Mouse (Mus musculus) bone marrow macrophage, adult 2 months (primary cell): ENCODE measurements around the gene Ptrhd1.

Experiments
- CTCF ChIP-seq: IDR thresholded peaks from 2 replicates; pipeline ENCODE4 v1.5.1; 2012; ENCODE audit warnings: low read depth, mild to moderate bottlenecking, low read length, moderate library complexity
- POLR2A ChIP-seq: IDR thresholded peaks from 2 replicates; pipeline ENCODE4 v1.6.1; 2012; ENCODE audit warnings: mild to moderate bottlenecking, low read depth, low read length, borderline replicate concordance

DNA sequence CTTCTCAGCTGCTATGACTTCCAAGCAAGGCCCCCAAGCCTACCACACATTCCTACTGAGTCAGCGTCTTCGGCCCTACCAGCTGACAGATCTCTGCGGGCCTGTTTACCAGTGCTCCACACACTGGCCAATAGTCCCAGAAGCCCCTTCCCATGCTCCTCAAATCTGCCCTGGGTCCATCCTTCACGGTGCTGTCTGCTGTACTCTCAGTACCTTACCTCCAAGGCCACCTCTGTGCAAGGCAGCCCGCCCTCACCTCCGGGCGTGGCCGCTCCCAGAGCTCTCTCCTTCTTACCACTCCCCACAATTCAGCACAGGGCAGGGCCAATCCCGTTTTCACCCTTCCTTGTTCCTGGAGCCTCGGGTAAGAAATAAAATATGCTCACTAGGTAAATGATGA, 11.9 kb downstream of the Ptrhd1 start:
- TF ChIP-seq POLR2A = no peak
- no peak for TF ChIP-seq CTCF
